Mouse (Mus musculus) CH12F3 (cell line): ENCODE results near the gene Hivep3.

Experiments
- in situ Hi-C: fragments of 300-500 bp; cut with MboI; formaldehyde crosslinking; loops from 2 replicates; pipeline ENCODE4 v1.14.3; 2020; ENCODE audit warnings: low sequenced_read_pairs

Hivep3 gene

DNA sequence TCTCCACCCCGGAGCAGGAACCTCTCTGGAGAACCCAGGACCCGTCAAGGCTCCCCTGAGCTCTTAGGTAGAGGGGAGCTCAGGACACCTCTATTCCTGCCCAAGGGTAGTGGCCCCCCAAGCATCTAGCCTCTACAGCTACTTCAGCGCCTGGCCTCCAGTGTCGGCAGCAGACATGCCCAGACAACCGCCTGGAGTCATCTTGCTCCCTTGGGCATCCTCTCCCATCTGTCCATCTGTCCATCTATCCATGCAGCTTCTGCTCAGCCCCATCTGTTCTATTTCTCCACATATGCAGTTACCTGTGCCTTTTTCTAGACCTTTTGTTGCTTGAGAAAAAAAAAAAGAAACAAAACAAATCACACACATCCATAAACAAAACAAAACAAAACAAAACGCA lies 400.6 kb downstream of the Hivep3 start:
- in situ Hi-C loops: no loop called here

DNA sequence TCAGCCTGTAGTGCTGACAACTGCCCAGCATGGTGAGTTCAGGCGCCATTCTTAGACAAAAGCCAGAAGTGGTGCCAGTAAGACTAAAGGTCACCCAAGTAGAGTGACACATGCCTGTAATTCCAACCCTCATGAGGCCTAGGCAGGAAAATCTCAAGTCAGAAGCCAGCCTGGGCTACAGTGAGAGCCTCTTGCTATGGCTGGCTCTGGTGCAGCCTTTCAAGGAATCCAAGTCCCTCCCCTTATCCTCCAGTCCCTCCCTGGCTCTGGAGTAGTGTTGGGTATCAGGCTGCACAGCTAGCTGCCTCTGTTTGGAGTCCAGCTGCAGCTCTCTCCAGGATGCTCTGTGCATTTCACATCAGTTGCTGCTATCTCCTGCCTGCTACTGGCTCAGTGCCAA lies 408.2 kb downstream of the Hivep3 start:
- in situ Hi-C loops: no loop called here

DNA sequence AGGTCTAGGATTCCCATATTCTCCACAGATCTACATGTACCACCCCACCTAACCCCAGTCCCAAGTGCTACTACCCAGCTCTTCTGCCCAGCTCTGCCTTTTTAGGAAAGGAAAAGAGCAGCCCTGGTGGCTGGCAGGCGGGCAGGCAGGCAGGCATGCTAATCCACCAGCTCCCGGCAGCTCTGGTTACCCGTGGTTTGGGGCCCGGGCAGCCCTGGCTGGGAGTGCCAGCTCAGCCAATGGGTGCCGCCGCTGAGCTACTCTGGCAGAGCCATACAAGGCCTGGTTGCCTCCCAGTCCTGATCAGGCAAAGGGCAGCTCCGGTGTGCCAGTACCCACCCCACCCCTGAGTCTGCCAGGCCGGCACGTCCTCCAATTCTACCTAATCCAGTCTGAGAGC lies 409.3 kb downstream of the Hivep3 start:
- in situ Hi-C loops: no loop called here

DNA sequence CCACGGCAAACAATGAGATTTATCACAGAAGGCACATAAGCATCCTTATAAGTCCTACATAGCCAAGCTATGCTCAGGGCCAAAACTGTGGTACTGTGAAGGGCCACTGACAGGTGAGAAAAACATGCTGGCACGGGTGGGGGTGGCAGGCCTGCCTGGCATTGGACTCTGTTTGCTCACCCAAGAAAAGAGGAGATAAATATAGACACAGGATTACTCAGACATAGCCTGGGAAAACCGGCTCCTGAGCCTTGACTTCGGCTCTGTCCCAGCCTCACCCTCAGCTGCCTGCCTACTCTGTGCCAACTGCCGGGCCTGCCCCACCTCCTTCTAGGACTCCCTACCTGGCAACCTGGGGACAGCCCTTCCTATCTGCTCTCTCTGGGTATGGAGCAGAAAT lies 410.8 kb downstream of the Hivep3 start:
- in situ Hi-C loops: no loop called here

DNA sequence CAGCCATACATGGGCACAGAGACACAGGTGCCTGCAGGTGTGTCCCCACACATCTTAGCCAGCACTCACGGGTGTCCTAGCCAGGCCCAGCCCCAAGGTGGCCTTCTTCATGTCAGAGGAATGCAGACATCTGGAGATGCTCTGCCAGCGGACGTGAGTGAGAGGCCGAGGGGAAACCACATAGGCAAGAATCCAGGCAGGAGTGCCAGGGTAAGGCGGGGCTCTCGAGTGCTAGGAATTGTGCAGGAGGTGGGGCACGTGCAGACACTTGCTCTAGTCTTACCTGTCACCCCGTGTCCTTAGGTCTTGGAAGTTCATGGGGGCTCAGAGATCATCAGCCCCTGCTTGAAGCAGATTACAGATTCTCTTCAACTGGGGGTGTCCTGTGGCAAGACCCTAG lies 412.3 kb downstream of the Hivep3 start:
- in situ Hi-C loops: no loop called here

DNA sequence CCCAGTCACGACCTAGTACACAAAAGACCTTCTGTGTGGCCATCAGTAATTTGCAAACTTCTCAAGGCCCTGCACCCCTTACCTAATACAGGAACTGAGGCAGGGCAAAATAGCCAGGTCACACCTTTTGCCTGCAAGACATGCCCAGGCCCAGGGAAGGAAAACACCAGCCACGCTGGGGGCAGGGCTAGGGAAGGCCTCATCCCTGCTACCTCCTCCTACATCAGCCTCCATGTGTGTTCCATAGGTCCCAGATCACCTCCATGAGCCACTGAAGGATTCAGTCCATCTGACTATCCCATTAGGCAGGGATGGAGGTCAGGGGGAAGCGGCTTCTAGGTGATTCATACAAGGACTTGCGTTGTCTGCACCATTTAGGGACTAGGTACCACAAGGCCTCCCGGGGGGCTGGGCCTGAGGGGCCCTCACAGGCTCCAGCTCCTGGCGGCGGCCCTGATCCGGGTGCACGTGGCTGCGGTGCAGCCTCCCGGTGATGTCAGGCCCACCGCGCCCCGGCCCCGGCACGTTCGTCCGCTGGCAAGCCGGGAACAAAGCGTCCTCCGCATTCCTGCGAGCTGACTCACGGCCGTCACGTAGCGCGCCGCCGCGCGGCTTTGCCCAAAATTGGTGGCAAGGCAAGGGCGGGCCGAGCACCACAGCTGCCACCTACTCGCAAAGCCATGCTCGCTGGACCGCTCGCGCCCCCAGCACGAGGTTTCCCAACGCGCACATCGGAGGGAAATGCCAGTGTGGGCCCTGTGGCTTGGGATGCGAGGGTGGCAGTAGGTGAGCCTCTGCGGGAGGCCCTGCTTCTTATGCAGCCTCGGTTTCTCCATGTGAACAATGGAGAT lies 414.9 kb downstream of the Hivep3 start:
- in situ Hi-C loops: no loop called here

DNA sequence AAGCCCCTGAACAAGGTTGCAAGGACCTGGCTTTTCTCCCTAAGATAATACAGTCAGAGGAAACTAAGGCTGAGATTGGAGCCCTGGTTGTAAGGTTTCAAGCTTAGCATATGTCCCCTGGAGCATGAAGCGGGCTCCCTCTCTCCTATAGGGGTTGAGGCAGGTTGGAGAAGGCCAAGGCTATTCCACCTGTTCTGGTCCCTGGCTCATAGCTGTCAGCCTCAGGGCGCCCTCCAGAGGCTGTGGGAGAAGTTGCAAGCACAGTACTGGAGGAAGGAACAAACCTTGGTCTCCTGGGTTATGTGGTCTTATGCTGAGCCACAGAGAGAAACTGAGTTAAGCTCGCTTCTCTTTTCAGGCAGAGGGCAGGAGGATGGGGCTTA lies 415.5 kb downstream of the Hivep3 start:
- in situ Hi-C loops: no loop called here

DNA sequence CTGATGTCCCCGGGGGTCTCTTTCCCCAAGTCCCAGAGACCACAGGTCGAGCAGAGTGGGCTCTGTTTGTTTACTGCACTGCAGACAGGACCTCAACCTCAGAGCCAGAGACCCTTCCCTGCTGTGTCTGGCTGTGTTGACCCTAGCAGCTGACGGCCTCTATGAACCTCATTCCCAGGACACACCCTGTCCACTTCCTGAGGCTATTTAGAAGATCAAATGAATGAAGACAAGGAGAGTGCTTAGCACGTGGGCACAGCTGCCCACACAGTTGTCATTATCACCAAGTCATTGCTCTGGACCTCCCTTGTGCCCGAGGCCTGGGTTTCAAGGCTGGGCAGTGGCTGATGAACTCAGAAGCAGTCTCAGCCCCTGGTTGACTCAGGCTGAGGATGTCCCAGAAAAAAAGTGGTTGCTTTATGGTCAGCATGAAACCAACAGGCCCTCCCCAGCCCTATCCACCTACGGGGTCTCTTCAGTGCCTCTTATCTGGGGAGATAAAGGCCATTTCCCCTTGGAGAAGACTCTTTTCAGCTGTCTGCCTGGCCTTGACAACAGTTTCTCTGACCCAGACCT lies 416.8 kb downstream of the Hivep3 start:
- in situ Hi-C loops: no loop called here

DNA sequence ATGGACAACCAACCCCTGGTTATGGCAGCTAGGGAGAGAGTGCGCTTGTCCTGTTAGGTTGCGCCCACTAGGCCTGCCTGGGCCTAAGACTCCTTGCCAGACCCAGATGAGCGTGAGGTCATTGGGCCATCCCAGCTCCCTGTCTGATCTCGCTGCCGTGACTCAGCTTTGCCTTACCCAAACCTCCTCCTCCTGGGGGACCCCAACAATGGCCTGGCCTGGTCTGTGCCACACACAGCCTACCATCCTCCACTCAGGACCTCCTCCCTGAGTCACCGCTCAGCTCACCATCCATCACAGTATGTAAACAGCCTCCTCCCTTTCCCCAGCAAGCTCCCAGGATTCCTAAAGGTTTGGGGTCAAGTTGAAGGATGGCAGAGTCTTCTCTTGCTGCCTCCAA lies 418.3 kb downstream of the Hivep3 start:
- in situ Hi-C loops: no loop called here

DNA sequence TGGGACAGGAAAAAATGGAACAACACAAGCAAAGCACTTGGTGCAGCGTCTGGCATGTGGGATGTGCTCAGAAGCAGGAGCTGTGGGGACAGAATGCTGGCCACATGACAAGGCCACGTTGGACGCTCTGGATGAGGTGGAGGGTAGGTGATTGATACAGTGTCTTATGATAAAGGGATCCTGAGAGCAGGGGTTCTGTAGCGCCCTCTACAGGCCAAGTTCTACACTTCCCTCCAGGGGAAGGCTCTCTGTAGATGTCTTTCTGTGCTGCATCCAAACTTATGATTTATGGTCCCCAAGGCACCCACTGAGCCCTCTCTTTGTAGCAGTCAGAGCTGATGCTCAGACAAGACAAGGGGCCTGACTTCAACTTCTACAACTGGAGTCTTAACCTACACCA lies 419.1 kb downstream of the Hivep3 start:
- in situ Hi-C loops: no loop called here

DNA sequence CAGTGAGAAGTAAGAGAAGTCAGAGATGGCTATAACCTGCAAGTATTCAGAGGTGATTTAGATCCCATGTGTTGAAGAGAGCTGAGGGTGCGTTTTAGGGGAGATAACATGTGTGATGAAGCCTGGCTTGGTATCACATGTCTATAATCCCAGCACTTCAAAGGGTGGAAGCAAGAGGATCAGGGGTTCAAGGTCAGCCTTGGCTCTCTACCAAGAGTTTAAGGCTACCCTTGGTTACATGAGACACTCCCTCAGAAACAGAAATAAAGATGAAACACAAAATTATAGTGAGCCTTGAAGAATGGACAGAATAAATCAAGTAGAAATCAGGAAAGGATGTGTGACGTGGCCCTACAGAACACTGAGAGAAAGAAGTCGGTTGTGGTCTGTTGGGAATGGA lies 420.2 kb downstream of the Hivep3 start:
- in situ Hi-C loops: no loop called here

DNA sequence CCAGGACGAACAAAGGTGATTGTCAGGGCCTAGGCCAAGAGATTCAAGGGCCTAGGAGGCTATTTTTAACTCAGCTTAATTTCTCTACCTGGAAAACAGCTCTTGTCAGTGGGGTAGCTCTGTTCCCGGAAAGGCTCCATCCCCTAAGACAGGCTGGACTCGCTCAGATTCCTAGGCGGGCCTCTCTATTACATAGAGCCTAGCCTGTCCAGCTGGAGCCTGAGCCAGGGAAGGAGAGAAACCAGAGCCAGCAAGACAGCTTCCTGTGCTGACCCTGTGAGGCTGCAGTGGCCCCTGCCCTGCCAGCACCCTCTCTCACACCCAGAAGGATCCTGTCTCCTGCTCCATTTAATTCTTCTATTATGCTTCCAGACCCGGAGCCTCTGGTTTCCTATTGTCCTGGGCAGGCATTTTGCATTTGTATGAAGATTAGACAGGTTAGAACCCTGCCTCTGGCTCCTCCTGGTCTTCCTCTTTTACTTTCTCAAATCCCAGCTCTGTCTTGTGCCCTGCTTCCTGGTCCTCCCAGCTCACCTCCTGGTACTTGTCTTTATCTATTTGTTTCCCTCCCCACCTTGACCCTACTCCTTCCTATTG lies 425.2 kb downstream of the Hivep3 start:
- in situ Hi-C loops: no loop called here

DNA sequence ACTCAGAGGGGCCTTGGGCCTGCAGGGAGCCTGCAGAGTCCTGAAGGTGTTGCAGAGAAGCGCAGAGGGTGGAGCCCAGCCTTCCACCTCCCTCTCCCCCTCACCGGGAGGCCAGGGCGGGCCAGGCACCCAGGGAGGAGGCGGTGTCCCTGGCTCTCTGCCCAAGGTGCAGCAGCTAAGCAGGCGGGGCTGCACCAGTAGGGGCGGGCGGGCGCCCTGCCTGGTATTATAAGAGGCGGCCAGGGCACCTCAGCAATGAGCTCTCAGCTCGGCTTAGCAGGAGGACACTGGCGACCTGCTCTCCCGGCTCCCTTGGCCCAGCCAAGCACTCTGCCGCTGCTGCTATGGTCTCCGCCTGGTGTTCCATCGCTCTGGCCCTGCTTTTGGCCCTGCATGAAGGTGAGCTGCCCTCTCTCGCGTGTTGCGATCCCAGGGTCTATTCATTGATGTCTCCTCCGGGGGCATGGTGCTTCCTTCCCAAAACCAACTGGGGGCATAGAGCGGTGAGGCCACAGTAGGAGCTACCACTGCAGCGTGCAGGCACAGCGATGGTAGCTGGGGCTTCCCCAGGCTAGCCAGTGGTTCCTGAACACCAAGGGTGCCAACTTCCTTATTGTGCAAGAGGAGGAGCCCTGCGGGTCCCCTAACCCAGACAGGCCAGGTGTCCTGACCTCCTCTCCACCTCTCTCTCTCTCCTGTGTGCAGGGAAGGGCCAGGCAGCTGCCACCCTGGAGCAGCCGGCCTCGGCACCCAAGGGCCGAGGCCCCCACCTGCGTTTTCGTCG lies 427.8 kb downstream of the Hivep3 start, which contains the start of gene Edn2:
Gene Edn2, plus strand, starts transcription at position 41 of the 784 bp plus-strand sequence.
- in situ Hi-C loops: no loop called here

DNA sequence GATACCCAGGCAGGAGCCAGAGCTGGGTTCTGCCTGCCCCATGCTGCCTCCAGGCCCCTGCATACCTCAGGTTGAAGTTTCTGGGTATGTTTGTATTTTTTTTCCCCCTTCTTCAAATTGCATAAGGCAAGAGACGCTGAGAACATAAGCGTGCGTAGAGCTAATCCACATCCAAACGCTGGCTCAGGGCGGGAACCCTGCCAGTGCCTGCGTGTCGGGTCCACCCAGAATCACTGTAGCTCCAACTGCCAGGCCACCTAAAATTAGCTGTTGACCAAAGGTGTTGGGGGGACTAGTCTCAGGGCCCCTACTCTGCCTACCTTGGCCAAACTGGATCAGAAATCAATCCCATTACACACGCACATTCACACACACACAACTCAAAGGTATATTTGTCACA lies 429.0 kb downstream of the Hivep3 start:
- in situ Hi-C loops: no loop called here

DNA sequence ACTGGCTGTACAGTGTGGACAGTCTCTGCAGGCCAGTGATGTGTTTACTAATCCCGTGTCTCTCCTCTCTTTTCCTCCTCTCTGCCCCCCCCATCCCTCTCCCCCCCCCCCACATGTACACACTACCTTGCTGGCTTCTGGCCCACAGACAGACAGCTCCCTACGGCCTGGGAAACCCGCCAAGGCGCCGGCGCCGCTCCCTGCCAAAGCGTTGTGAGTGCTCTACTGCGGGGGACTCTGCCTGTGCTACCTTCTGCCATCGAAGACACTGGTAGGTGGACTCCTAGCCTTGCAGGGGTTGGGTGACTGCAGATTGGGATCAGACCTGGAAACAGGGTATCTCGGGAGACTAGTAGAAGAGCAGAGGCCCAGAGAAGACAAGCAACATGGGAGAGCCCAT lies 429.7 kb downstream of the Hivep3 start:
- in situ Hi-C loops: no loop called here

DNA sequence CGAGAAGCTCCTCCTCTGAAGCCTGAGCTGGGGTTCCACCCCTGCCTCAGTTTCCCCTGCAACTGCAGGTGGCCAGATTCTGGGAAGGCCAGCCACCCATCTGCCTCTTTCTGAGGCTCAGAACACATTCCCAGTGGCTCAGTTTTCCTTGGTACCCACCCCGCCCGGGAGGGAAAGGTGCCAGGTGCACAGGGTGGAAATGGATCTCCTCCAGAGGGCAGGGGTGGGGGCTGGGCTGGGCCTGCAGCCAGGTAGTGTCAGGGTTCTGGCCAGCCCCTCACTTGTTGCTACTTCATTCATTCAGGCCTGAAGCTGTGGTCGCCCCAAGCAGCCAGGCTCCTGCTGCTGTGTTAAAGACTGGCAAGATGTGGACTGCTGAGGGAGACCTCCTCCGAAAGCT lies 430.7 kb downstream of the Hivep3 start:
- in situ Hi-C loops: no loop called here

DNA sequence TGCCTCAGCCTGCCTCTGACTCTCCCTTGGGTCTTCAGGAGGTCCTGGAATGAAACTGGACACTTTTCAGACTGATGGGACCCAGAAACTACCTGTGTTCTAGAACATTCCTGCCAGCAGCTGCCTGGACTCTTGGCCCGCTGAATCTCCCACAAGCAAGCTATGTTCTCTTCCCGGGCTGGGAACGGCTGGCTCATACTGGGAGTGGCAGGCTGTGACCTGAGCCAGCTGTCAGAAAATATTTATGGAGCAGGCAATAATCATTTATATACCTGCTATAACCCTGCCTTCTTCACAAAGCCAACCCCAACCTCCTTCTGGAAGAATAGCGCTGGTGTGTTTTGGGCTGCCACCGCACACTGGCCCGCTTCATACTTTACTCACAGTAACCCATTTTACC lies 434.2 kb downstream of the Hivep3 start:
- in situ Hi-C loops: no loop called here

DNA sequence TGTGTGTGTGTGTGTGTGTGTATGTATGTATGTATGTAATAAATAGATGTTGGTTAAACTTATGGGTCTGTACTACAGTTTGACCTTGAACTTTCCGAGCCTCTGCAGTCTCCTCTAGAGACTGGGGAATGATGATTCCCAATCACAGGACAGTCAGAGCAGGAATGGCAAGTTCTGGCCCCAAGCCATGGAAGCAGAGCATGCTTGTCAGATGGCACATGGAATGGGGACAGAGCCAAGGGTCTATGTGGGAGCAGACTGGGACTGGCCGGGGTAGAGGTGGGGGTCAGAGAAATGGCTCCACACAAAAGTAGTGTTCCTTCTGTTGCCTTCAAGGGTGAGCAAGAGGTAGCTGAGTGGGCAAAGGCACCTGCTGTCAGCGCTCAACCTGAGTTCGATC lies 434.8 kb downstream of the Hivep3 start:
- in situ Hi-C loops: no loop called here

DNA sequence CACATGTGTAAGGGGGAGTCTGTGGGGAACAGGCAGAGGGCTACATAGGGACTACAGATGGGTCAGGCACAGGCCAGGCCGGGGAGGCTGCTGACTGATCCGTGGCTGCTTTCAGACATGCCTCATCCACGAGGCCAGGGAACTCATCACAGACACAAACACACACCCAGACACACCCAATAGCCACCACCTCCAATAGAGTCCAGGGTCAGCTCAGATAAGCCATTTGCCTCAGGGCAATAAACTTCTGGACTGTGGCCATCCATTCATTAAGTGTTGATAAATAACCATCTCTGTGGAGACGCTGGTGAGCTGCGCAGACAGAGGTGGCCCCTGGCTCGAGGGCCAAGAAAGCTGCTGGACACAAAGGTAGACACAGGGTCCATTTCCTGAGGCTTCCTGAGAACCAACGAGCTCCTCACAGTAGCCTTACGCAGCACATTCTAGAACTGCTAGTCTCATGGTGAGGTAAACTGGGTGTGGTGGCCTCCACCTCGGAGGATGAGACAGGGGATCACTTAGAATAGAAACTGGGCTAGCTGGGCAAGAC lies 436.9 kb downstream of the Hivep3 start:
- in situ Hi-C loops: no loop called here

DNA sequence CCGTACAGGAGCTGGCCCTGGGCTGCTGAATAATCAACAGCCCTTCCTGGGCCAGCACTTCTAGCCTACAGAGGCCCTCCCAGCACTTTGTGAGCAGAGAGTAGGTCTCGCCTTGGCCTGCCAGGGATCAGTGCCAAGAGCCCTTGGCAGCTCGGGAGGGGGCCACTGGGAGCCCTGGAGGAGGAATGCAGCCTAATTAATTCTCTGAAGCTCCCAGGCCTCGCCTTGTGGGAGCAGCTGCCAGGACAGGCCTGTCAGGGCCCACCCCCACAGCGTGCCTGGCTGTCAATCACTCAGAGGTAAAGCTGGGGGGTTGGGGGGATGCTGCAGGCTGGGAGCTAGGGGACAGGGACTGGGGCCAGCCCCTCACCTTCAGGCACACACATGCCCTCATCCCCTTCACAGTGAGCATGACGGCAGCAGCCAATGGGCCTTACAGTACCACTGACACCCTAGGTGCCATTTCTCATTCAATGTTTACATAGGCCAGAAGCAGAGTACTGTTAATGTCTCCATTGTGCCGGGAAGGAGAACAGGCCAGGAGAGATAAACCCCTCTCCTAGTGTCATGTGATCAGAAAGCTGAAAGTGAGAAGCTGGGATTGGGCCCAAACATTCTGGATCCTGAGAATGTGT lies 438.6 kb downstream of the Hivep3 start:
- in situ Hi-C loops: no loop called here

DNA sequence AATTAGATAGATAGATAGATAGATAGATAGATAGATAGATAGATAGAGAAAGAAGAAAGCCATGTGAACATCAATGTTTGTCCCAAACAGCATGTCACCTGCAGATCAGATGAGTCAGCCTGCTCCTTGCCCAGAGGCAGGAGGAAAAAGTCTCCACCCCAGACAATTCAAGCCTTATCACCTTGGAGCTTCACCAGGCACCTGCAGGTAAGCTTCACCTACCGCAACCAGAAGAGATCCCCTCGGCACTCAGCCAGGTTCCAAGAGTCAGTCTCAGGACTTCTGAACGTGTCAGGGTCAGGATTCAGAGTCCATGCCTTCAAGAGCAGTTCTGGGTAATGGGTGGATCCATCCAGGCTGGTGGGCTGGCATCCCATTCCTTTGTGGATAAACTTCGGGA lies 445.5 kb downstream of the Hivep3 start:
- in situ Hi-C loops: no loop called here
